Mouse (Mus musculus): ENCODE results near the gene Pdzd2.

DNA sequence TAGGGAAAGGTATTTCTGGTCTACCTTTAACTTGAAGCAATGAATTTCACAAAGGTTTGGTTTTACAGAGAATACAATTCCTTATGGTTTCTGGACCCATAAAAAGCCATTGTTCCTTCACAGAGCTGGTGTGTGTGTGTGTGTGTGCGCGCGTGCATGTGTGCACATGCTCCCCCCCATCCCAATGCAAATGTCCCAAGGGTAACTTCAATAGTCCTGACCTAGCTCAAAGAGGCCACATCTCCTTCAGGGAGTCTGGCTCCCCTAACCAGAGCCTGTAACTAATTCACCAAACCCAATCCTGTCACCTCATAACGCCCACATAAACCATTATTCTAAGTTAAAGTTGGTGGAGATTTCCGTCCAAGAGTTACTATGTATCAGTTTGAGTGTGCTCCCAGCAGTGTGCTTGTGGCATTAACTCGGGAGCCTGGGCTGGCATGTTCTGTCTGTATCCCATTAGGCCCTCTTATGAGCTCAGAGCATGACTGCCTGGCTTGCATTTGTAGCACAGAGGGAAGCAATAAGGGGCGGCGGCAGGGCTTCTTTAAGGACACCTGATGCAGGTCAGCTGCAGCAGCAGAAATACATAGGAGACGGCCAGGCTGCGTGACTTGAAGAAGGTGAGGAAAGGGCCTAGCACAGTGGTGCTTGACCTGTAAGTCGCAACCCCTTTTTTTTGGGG, 200.0 kb downstream of the Pdzd2 start:
- TF ChIP-seq CTCF (IDR thresholded peaks at IDR 0.05; ENCODE audit: extremely low read depth, insufficient read length, insufficient replicate concordance, low read depth, low read length) (no peak), POLR2A (IDR thresholded peaks at IDR 0.05; ENCODE audit: low read depth, low read length) (no peak)
